Mouse (Mus musculus): ENCODE results near the gene Fscn2. TPM values are rescaled to one million over a fixed set of nuclear protein-coding genes. Genes with fewer than 3 reads are reported as not detected.
A peak's percentile ranks its signal among the peaks of the same experiment; 100 is the strongest.
"Not testable (repeated sequence)": the region's sequence is repeated elsewhere in the genome, so short reads cannot be mapped to it uniquely, and the experiment has no call there.

Gene Fscn2
- polyA plus RNA-seq, 1 experiment from 2014 or later, result 0.29 TPM

DNA sequence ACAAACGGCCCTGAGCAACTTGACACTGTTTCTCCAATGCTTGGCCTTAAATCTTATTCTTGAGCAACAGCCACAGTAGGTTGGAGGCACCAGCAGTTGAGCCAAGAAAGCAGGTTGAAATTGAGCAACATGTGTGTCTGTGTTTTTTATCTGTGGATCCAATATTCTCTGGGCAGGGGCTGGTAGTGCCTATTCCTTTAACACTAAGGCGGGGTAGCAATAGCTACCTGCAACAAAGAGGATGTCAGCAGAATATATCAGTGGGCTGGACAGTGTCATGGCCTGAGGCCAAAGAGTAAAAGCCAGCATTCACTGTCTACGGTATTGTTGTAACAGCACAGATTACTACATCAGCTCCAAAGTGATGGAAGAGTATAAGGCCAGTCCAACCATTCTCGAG lies 34.3 kb downstream of the Fscn2 start:
- Histone ChIP-seq H3K27ac (ENCODE audit: low read depth, low read length) (no peak overlapping the region), H3K9me3 (ENCODE audit: control insufficient read depth, low read length) (no peaks in the 10 kb centered on the region), H3K9ac (ENCODE audit: low read depth, low read length) (no peak overlapping the region), H3K4me3 (ENCODE audit: low read depth, low read length) (no peak overlapping the region), H3K4me2 (no peak overlapping the region), H3K4me1 (replicated peaks; ENCODE audit: control insufficient read depth, insufficient read depth, low read length) (peaks cover 16% of the 10 kb centered on the region), H3K36me3 (ENCODE audit: control insufficient read depth, insufficient read depth, low read length) (peaks cover 22% of the 10 kb centered on the region), H3K27me3 (replicated peaks; ENCODE audit: control insufficient read depth, insufficient read depth, low read length) (no peaks in the 10 kb centered on the region)
- WGBS, result 85% methylated on average over 4 of the region's 4 CpGs
- DNase-seq (ENCODE audit: low spot score) (no peak), ATAC-seq (replicated peaks; ENCODE audit: low FRiP score) (no peak)

DNA sequence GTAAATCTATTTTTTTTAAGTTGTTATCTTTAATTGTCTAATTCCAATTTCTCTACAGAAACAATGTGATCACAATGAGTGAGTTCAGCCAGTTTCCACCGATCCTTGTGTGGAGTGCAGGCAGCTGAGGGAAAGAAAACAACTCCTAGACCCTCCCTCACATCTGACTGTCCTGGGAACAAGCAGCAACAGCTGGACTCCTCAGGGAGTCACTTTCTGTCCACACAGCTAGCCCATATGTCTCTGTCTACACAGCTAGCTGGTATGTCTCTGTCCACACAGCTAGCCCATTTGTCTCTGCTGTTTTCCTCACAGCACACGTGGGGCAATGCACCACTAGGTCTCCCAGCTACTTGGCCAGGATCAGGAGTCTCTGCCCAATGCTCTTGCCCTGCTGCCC lies 36.3 kb downstream of the Fscn2 start:
- no peak for ATAC-seq (replicated peaks; ENCODE audit: low FRiP score)
- WGBS, result 88% methylated on average over 2 of the region's 2 CpGs
- no peak overlapping the region for H3K27ac ChIP-seq (ENCODE audit: low read depth, low read length)

DNA sequence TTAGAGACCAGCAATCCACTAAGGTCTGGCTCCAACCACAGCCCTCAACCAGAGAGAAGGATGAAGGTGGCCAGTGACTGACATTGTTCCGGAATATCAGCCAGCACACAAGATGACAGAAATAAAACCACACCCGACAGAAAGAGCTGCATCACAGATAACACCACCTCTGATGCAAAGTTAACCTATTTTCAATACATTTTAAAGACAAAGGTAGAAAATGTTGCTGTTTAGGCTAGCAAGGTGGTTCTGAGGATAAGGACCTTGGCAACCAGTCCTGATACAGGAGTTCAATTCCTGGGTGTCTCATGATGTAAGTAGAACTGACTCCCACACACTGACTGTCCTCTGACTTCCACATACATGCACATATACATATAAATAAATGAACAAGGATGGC lies 38.0 kb downstream of the Fscn2 start:
- no peak overlapping the region for H3K4me3 ChIP-seq (ENCODE audit: low read depth, low read length)
- H3K36me3 ChIP-seq (ENCODE audit: control insufficient read depth, insufficient read depth, low read length), result peaks cover 40% of the 10 kb centered on the region
- WGBS, result 57% methylated on average over 2 of the region's 2 CpGs
- H3K9me3 ChIP-seq (ENCODE audit: control insufficient read depth, low read length), result no peaks in the 10 kb centered on the region
- DNase-seq (ENCODE audit: low spot score) (no peak), ATAC-seq (replicated peaks; ENCODE audit: low FRiP score) (peak; percentile 68)
- H3K4me1 ChIP-seq (replicated peaks; ENCODE audit: control insufficient read depth, insufficient read depth, low read length), result peaks cover 16% of the 10 kb centered on the region
- H3K27ac ChIP-seq (ENCODE audit: low read depth, low read length), result peak overlapping the region; percentile 28
- H3K27me3 ChIP-seq (replicated peaks; ENCODE audit: control insufficient read depth, insufficient read depth, low read length), result no peaks in the 10 kb centered on the region
- H3K9ac ChIP-seq (ENCODE audit: low read depth, low read length), result no peak overlapping the region
- peak overlapping the region; percentile 5; the same call in 1 of the 2 replicates for H3K4me2 ChIP-seq

More for the DNA sequence above, 36.3 kb downstream of the Fscn2 start:
- H3K27me3 ChIP-seq (replicated peaks; ENCODE audit: control insufficient read depth, insufficient read depth, low read length), result no peaks in the 10 kb centered on the region
- peaks cover 30% of the 10 kb centered on the region for H3K36me3 ChIP-seq (ENCODE audit: control insufficient read depth, insufficient read depth, low read length)
- H3K4me2 ChIP-seq, result no peak overlapping the region
- no peak overlapping the region for H3K9ac ChIP-seq (ENCODE audit: low read depth, low read length)
- no peak for DNase-seq (ENCODE audit: low spot score)
- peaks cover 16% of the 10 kb centered on the region for H3K4me1 ChIP-seq (replicated peaks; ENCODE audit: control insufficient read depth, insufficient read depth, low read length)
- H3K4me3 ChIP-seq (ENCODE audit: low read depth, low read length), result no peak overlapping the region
- H3K9me3 ChIP-seq (ENCODE audit: control insufficient read depth, low read length), result no peaks in the 10 kb centered on the region

DNA sequence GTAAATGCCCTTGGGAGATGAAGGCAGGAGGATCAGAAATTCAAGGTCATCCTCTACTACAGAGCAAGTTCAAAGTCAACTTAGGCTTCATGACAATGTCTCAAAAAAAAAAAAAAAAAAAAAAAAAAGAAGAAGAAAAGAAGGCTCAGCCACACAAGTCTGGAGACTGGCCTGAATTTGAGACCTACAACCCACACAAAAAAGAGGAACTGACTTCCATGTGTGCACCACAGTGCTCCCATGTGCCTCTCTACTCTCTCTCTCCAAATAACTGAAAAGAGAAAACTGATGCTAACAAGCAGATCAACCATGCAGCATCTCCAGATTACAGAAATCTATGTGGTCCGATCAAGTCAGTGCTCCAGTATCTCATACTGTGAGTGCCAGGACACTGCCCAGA lies 43.5 kb downstream of the Fscn2 start:
- DNase-seq (ENCODE audit: low spot score), result no peak
- ATAC-seq (replicated peaks; ENCODE audit: low FRiP score), result no peak
- no peak overlapping the region for H3K4me2 ChIP-seq
- no peak overlapping the region for H3K27ac ChIP-seq (ENCODE audit: low read depth, low read length)
- H3K9me3 ChIP-seq (ENCODE audit: control insufficient read depth, low read length), result no peaks in the 10 kb centered on the region
- H3K27me3 ChIP-seq (replicated peaks; ENCODE audit: control insufficient read depth, insufficient read depth, low read length), result no peaks in the 10 kb centered on the region
- H3K9ac ChIP-seq (ENCODE audit: low read depth, low read length), result no peak overlapping the region
- peaks cover 51% of the 10 kb centered on the region for H3K36me3 ChIP-seq (ENCODE audit: control insufficient read depth, insufficient read depth, low read length)
- H3K4me1 ChIP-seq (replicated peaks; ENCODE audit: control insufficient read depth, insufficient read depth, low read length), result peaks cover 20% of the 10 kb centered on the region
- H3K4me3 ChIP-seq (ENCODE audit: low read depth, low read length), result no peak overlapping the region
- 83% methylated on average over 1 of the region's 1 CpGs for WGBS

DNA sequence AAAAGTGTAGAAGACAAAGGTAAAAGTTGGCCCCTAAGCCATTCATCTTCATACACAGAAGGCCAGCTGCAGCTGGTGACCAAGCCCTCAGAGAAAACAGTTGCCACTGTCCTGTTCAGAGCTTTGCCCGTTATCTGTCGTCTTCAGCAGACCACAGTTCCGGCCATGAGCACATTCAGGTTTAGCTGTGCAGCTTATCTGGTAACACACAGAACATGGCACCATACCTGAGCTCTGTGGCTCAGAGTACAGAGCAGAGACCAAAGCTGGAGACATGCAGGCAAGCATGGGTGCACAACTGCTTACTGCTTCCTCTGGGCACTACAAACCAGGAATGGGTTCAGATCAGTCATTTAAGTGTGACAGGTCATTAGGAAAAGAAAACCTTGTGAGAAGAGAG lies 44.5 kb downstream of the Fscn2 start:
- Histone ChIP-seq H3K27ac (ENCODE audit: low read depth, low read length) (peak overlapping the region; percentile 45), H3K9ac (ENCODE audit: low read depth, low read length) (no peak overlapping the region), H3K4me2 (peak overlapping the region; percentile 16; the same call in 1 of the 2 replicates), H3K9me3 (ENCODE audit: control insufficient read depth, low read length) (no peaks in the 10 kb centered on the region), H3K36me3 (ENCODE audit: control insufficient read depth, insufficient read depth, low read length) (peaks cover 55% of the 10 kb centered on the region), H3K4me1 (replicated peaks; ENCODE audit: control insufficient read depth, insufficient read depth, low read length) (peaks cover 19% of the 10 kb centered on the region), H3K27me3 (replicated peaks; ENCODE audit: control insufficient read depth, insufficient read depth, low read length) (no peaks in the 10 kb centered on the region), H3K4me3 (ENCODE audit: low read depth, low read length) (no peak overlapping the region)
- DNase-seq (ENCODE audit: low spot score) (peak; percentile 43), ATAC-seq (replicated peaks; ENCODE audit: low FRiP score) (peak; percentile 100)
- 38% methylated on average over 3 of the region's 3 CpGs for WGBS

DNA sequence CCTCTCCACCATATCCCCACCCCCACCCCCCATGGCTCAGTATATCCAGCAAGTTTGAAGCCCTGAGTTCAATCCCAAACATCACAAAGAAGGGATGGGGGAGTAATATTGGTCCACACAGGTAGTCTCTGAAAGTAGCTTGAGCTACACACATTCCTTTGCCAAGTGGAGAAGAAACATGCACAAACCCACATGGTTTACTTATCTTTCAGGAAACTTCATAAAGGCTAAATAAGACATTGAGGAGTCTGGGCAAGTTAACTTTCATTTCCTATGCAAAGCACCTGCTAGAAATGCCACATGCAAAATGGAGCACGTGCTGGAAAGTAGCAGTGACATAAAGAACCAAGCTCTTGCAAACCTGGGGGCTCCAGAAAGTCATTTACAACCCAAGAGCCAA lies 45.1 kb downstream of the Fscn2 start:
- H3K9ac ChIP-seq (ENCODE audit: low read depth, low read length), result no peak overlapping the region
- DNase-seq (ENCODE audit: low spot score), result no peak
- H3K4me1 ChIP-seq (replicated peaks; ENCODE audit: control insufficient read depth, insufficient read depth, low read length), result peaks cover 19% of the 10 kb centered on the region
- H3K4me2 ChIP-seq, result no peak overlapping the region
- H3K27ac ChIP-seq (ENCODE audit: low read depth, low read length), result peak overlapping the region; percentile 45
- ATAC-seq (replicated peaks; ENCODE audit: low FRiP score), result no peak
- no peaks in the 10 kb centered on the region for H3K27me3 ChIP-seq (replicated peaks; ENCODE audit: control insufficient read depth, insufficient read depth, low read length)
- H3K4me3 ChIP-seq (ENCODE audit: low read depth, low read length), result no peak overlapping the region
- WGBS, result 72% methylated on average over 1 of the region's 1 CpGs
- peaks cover 56% of the 10 kb centered on the region for H3K36me3 ChIP-seq (ENCODE audit: control insufficient read depth, insufficient read depth, low read length)
- no peaks in the 10 kb centered on the region for H3K9me3 ChIP-seq (ENCODE audit: control insufficient read depth, low read length)

DNA sequence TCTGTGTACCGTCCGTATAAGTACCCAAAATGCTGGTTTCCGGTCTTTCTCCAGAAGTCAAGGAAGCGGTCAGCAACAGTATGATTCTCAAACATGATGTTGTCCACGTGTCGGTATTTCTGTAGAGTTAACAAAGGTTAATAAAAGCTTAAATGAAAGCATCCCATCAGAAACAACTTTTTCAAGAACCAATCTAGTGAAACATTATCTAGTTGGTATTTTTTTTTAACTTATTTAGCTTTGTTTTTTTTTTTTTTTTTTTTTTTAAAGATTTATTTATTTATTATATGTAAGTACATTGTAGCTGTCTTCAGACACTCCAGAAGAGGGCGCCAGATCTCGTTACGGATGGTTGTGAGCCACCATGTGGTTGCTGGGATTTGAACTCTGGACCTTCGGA lies 52.3 kb downstream of the Fscn2 start:
- not testable (repeated sequence) for H3K4me3 ChIP-seq (ENCODE audit: low read depth, low read length); H3K4me1 ChIP-seq (replicated peaks; ENCODE audit: control insufficient read depth, insufficient read depth, low read length); H3K27ac ChIP-seq (ENCODE audit: low read depth, low read length); H3K9ac ChIP-seq (ENCODE audit: low read depth, low read length); H3K27me3 ChIP-seq (replicated peaks; ENCODE audit: control insufficient read depth, insufficient read depth, low read length); ATAC-seq (replicated peaks; ENCODE audit: low FRiP score); H3K4me2 ChIP-seq; DNase-seq (ENCODE audit: low spot score); H3K9me3 ChIP-seq (ENCODE audit: control insufficient read depth, low read length)
- peaks cover 66% of the 10 kb centered on the region for H3K36me3 ChIP-seq (ENCODE audit: control insufficient read depth, insufficient read depth, low read length)
- 93% methylated on average over 7 of the region's 10 CpGs for WGBS

Small RNA genes lying within 50 kb of the gene (microRNA-seq; reads per million reads assigned to microRNA genes)
- gene Gm23419 (ENCODE audit: borderline number of aligned reads), result not detected
- 6.7 reads per million, percentile 17 among the genes with 10 or more reads in this experiment for gene Mir6935 (ENCODE audit: borderline number of aligned reads)

Other genes starting within 250 kb of the Fscn2 start
- 59.4 and 64.5 TPM in 2 replicates for gene Slc38a10, start 210.2 kb upstream of the Fscn2 start, polyA plus RNA-seq (2014; fragmentation: Nextera tagmentation; extraction: Ambion mirVana)
- 6.7 and 8.8 TPM in 2 replicates for gene Bahcc1, start 128.6 kb upstream of the Fscn2 start, polyA plus RNA-seq (2014; fragmentation: Nextera tagmentation; extraction: Ambion mirVana)
- 1,592 and 1,704 TPM in 2 replicates for gene Actg1, start 13.0 kb upstream of the Fscn2 start, polyA plus RNA-seq (2014; fragmentation: Nextera tagmentation; extraction: Ambion mirVana)
- gene Faap100, start 17.2 kb downstream of the Fscn2 start, polyA plus RNA-seq (2014; fragmentation: Nextera tagmentation; extraction: Ambion mirVana), result 22.8 and 23.2 TPM in 2 replicates
- 44.5 and 47.2 TPM in 2 replicates for gene Nploc4, start 76.2 kb downstream of the Fscn2 start, polyA plus RNA-seq (2014; fragmentation: Nextera tagmentation; extraction: Ambion mirVana)
- 0.10 TPM in 1 of 2 replicates, not detected in the other for gene Tspan10, start 81.1 kb downstream of the Fscn2 start, polyA plus RNA-seq (2014; fragmentation: Nextera tagmentation; extraction: Ambion mirVana)
- gene Pde6g, start 92.0 kb downstream of the Fscn2 start, polyA plus RNA-seq (2014; fragmentation: Nextera tagmentation; extraction: Ambion mirVana), result 0.18 and 0.51 TPM in 2 replicates
- gene Oxld1, start 96.5 kb downstream of the Fscn2 start, polyA plus RNA-seq (2014; fragmentation: Nextera tagmentation; extraction: Ambion mirVana), result 12.7 and 16.8 TPM in 2 replicates
- 51.5 and 52.0 TPM in 2 replicates for gene Ccdc137, start 96.6 kb downstream of the Fscn2 start, polyA plus RNA-seq (2014; fragmentation: Nextera tagmentation; extraction: Ambion mirVana)
- gene Arl16, start 106.1 kb downstream of the Fscn2 start, polyA plus RNA-seq (2014; fragmentation: Nextera tagmentation; extraction: Ambion mirVana), result 39.1 and 40.2 TPM in 2 replicates
- 252 and 266 TPM in 2 replicates for gene Mrpl12, start 123.1 kb downstream of the Fscn2 start, polyA plus RNA-seq (2014; fragmentation: Nextera tagmentation; extraction: Ambion mirVana)
- 65.5 and 70.6 TPM in 2 replicates for gene Slc25a10, start 130.3 kb downstream of the Fscn2 start, polyA plus RNA-seq (2014; fragmentation: Nextera tagmentation; extraction: Ambion mirVana)
- 7.6 and 7.7 TPM in 2 replicates for gene Gcgr, start 169.2 kb downstream of the Fscn2 start, polyA plus RNA-seq (2014; fragmentation: Nextera tagmentation; extraction: Ambion mirVana)
- gene Mcrip1, start 188.2 kb downstream of the Fscn2 start, polyA plus RNA-seq (2014; fragmentation: Nextera tagmentation; extraction: Ambion mirVana), result 117 and 123 TPM in 2 replicates
- not detected in 2 replicates for gene Ppp1r27, start 189.6 kb downstream of the Fscn2 start, polyA plus RNA-seq (2014; fragmentation: Nextera tagmentation; extraction: Ambion mirVana)
- 648 and 680 TPM in 2 replicates for gene P4hb, start 211.7 kb downstream of the Fscn2 start, polyA plus RNA-seq (2014; fragmentation: Nextera tagmentation; extraction: Ambion mirVana)
- 557 and 561 TPM in 2 replicates for gene Arhgdia, start 220.1 kb downstream of the Fscn2 start, polyA plus RNA-seq (2014; fragmentation: Nextera tagmentation; extraction: Ambion mirVana)
- 601 and 617 TPM in 2 replicates for gene Alyref, start 236.8 kb downstream of the Fscn2 start, polyA plus RNA-seq (2014; fragmentation: Nextera tagmentation; extraction: Ambion mirVana)
- 200 and 208 TPM in 2 replicates for gene Anapc11, start 236.9 kb downstream of the Fscn2 start, polyA plus RNA-seq (2014; fragmentation: Nextera tagmentation; extraction: Ambion mirVana)
- gene Npb, start 246.9 kb downstream of the Fscn2 start, polyA plus RNA-seq (2014; fragmentation: Nextera tagmentation; extraction: Ambion mirVana), result 3.6 and 6.3 TPM in 2 replicates

Data from liver, embryonic 11.5 days (tissue).